Mouse (Mus musculus) frontal cortex, postnatal 25 days (tissue): Measurements from ENCODE around the gene Slc30a4.
A peak's percentile ranks its signal among the peaks of the same experiment; 100 is the strongest.

Source experiments
- DNase-seq, 2 experiments: peaks; one replicate each; pipeline ENCODE4 v3.0.0; 2022; ENCODE audit warnings: low spot score in 2 of 2

Gene Slc30a4

DNA sequence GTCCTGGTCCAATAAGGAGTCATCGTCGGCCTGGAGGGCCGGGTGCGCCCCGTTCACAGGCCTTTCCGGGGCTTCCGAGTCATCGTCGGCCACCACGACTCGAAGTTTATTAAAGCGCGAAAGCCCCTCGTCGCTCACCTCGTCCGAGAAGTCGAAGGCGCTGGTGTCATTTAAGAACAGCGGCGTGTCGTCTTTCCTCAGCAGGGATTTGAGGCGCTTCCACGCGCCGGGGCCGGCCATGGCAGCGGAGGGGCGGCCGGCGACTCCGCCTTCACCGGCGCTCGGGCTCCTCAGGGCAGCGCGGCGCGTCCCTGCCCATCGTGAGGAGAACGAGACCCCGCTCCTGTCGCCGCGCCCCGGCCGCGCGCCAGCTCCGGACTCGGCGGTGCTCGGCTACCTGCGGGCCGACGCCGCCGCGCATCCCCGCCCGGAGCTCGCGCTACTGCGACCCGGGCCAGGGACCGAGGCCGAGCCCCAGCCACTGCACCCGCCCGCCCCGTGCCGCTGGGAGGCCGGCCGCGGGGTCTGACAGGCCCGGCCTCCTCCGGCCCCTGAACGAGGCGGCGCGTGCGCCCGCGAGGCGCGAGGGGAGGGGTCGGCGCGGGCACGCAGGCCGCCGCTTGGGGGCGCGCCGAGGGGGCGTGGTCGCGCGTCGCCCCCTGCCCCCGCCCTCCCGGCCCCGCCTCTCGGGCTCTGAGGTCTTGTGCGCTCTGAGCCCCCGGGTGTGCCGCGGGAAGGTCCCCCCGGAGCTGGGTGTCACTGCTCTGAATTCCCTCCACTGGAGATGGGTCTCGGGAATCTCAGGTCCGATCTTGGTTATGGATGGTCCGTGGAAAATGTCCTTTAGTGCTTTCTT is at the start of gene Slc30a4:
Slc30a4 (minus strand) TSS at position 483 of the 856 bp plus-strand sequence.
- DNase-seq = peak; percentile 21 to 50

DNA sequence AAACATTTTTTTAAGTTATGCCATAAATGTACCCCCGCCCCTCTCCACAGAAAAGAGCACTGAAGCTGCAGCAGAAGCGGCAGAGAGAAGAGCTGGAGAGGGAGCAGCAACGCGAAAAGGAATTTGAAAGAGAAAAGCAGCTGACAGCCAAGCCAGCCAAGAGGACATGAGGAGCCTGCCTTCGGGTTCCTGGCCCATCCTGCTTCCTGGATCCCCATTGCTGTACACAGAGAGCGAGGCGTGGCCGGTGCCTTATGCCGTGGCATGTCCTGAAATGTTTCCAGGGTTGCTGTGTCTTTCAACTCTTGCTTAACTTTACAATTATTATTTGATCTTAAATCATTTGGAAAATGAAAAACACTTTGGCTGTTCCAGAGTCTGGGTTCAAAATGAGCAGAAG is 44.0 kb upstream of the Slc30a4 start:
- no peak for DNase-seq

DNA sequence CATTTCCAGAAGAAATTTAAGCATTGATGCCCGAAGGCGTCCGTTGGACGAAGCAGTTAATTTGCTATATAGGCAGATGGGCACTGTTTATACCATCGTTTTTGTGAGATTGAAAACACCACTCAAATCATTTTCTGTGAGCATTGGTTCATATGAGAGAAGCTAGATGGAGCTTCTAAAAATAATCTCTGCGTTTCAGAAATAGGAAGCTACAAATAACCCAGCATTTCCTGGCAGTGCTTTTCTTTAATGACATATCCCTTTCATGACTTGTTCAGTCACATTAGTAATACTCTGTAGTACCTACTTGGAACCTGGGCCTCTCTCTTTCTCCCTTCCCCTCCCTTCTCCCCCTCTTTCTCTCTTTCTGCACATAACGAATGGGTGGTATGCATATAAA is 36.6 kb upstream of the Slc30a4 start:
- DNase-seq = no peak

DNA sequence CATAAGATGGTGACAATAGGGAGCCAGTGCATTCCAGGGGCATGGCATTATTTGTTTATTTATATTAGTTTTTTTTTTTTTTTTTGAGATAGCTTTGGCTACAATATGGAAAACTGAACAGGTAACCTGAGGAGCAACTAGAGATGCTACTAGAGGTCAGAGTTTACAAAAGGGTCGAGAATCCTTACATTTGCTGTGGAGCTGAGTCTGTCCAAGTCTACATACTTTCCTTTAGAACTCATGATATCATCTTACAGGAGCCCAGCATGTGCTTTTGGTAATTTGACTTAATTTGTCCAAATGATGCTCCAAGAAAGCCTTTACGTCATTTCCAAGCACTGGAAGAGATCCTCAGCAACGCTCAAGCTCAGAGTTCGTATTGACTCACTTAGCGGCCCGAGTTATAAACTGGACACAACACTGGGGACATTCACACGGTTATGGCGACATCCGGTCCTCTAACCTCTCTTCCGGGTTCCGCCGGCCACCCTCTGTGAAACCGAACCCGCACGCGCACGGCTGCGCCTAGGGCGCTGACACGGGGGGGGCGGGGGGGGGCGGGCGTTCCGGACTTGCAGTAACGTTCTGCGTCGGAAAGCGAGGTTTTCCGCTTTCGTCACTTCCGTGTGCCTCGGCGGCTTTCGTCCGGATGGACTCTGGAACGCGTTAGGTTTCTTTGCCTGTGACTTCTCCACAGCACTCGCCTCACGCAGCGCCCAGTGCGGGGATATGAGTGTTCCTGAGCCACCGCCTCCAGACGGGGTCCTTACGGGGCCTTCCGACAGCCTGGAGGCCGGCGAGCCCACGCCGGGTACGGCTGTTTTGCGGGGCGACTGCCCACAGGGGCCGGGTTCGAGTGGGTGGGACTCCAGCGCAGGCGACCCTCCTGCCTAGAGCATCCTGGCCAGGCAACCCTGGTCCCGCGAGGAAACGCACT is 35.7 kb upstream of the Slc30a4 start, which contains the start of gene Bloc1s6:
Bloc1s6 (plus strand) TSS at position 610 of the 937 bp plus-strand sequence.
- DNase-seq = peak; percentile 82 to 87

DNA sequence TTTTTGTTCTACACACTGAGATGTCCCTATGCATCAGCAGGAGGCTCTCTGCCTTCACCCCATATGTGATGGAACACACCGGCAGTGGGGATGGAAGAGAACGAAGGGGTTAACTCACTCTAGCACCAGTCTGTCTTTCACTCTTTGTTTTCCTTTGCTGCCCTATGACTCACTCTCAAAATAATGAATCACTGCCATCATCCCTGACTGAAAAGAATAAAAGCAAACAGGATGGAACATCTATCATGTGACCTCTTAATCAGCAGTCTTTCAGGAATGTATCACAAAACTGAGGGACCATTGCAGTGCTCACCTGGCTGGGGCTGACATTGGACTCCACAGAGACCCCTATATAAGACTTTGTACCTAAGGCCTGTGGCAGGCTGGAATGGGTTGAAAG is 29.0 kb upstream of the Slc30a4 start:
- no peak for DNase-seq

DNA sequence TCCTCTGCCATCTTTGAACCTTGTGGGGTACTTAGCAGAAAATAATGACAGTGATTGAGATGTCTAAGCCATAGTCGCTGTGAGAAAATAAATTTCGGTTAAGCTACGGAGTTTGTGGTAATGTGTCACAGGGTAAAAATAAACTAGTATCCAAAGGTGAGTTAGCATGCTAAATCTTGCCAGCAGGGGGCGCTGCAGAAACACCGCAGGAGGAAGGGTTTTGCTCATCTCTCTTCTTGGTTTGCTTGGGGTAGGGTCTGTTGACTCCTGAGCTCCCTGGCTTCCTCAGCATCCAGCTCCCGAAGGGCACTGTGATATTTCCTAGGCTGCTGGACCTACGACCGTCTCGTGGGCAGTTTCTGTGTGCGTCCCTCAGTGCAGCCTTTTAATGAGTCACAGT is 23.1 kb upstream of the Slc30a4 start:
- no peak for DNase-seq

DNA sequence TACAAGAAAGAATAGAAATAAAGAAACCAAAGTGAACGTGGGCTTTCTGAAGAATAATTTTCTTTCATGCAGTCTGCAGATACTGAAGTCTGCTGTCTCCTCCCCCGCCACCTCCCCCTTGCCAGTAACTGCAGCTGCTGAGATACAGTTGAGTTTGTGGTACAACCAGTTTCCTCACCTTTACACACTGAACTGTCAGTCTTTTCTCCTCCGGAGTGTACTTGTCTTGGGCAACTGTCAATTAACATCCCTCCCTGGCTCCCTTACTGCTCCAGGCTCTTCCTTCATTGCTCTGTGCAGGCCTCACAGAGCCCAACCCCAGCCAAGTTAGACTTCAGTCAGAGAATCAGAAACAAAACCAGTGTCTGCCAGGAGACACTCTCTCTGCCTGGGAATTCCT is 18.1 kb upstream of the Slc30a4 start:
- no peak for DNase-seq

DNA sequence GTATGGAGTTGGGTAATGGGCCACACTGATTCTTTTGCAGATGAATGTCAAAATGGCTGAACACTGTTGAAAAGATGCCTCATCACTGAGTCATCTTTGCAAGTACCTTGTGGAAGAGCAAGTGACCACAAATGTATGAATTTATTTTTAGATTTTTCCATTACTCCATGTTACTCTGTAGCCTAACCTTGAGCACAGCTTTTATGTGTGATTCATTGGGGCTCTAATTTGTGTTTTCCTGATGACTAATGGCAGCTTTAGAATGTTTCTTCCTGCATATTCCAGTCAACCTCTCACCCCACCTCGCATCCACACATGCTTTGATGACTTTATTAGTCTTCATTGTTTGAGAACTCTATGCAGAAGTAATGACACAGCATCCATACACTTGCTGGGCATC is 16.8 kb upstream of the Slc30a4 start:
- no peak for DNase-seq

DNA sequence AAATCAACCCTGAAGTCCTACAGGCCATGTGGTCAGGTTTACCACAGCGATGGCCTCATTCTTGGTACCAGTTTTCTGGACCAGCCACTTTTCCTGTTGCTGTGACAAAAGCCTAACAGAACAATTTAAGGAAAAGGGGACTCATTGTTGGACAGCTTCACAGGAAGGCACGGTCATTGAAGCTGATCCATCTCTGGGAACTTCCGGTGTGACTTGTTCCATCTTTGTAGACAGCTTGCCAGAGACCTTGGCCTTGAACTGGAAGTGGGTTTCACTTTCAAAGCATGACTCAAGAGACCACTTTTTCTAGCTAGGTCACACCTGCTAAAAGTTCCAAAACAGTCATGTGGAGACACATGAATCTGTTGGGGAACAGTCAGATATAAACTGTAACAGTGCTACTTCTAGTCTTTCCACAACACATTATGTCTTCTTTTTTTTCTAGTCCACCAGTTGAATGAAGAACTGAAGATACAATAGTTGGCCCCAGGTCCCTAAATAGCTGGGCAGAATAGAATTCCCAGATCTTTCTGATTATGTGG is 13.9 kb upstream of the Slc30a4 start:
- no peak for DNase-seq

DNA sequence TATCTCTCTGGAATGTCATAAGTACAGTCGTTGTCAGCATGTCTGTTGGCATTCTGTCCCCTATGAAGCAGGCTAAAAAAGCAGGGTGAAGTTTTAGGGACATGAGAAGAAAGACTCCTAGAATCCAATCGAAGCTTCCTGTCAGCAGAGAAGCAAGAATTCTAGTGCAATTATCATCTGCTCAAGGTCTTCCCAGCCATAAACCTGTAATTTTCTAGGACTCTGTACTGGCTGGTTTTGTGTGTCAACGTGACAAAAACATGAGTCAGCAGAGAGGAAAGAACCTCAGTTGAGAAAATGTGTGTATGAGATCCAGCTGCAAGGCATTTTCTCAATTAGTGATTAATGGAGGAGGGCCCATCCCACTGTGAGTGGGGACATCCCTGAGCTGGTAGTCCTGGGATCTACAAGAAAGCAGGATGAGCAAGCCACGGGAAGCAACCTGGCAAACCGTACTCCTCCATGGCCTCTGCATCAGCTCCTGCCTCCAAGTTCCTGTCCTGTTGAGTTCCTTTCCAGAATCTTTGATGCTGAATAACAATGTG is 12.8 kb upstream of the Slc30a4 start:
- no peak for DNase-seq

DNA sequence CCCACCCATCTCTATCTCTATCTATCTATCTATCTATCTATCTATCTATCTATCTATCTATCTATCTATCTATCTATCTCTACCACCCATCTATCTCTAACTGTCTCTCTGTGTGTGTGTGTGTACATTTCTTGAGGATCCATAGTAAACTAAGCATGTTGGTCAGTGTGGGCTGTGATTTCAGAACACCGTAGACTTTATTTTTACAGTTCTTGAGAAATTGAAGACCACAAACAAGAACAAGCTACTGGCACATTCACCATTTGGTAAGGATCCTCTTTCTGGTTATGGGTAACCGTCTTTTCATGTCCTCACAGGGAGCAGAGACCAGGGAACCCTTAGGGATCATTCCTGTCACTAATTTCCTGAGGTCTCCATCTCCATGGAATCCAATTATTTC is 10.4 kb upstream of the Slc30a4 start:
- no peak for DNase-seq

DNA sequence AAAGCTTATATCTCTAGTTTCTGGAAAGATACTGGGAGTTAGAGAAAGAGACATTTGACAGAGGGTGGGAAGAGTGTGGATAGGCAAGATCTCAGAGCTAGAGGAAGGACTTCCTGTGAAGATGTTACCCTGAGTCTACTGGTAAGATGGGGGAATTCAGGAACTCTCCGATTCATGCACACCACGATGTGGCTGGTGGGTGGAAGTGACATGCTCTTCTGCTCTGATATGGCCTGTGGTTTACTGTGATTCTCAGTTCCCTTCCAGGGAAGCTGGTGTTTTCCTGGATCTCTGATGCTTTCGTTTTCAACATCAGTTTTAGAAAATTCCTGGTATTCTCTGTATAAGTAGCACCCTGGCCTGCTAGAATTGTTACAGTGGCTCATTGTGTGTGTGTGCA is 9.4 kb upstream of the Slc30a4 start:
- no peak for DNase-seq

DNA sequence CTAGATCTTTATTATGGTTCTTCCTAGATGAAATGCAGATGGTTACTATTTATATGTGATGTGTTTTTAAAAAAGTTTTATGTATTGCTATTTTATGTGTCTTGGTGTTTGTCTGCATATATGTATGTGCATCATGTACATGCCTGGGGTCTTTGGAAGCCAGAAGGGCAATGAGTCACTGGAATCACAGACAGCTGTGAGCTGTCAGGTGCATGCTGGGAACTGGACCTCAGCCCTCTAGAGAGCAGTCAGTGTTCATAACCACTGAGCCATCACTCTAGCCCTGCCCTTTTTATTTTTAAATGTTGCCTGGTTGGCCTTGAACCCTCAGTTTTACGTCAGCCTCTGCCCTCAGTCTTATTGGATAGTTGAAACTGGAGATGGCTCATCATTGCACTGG is 6.7 kb upstream of the Slc30a4 start:
- no peak for DNase-seq

DNA sequence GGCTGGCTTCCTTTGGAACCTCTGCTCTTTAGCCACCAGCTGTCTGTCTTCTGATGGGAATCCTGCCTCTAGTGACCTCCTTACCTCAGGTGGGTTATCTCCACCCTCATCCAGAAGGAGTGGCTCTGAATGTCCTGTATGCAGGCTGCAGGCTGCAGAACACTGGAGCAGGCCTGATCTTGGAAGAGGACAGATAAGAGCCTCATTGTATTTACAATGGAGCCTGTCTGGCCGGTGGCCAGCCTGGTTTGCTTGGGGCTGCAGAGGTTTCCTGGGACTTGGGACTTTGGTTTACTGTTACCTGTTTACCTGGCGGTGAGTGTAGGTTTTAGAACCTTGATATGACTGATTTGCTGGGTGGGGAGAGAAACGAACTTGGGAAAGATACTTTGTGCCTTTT is 5.6 kb upstream of the Slc30a4 start:
- no peak for DNase-seq

DNA sequence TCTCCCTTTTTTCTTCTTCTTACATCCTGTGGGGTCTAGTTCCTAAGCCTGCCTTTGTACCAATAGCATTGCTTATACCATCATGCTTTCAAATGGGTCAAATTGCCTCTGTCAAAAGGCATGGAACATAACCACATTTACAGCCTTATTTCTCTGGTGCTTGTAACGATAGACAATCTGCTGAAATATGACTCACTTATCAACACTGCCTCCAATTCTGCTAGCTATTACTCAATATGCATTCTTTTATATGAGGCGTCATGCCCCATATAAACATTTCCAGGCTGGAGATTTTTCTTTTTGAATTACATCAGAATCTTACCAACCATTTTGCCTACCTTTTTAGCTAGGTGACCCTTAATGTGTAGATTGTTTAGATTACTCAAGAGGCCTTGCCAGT is 2.1 kb upstream of the Slc30a4 start:
- no peak for DNase-seq

DNA sequence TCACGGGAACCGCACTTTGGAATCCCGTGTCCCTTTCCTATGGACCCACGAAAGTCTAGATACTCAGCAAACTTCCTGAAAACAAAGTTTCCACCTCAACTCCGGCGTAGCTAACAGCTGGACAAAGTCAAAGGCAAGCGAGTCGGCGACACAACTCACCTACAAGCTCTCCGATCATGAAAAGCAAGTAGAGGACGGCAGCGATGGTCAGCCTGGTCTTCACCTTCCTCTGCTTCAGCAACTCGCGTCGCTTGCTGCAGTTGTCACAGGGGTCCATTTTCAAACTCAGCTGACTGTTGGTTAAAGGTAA is 637 bp downstream of the Slc30a4 start:
- peak in 1 of 2 experiments; percentile 15 for DNase-seq

DNA sequence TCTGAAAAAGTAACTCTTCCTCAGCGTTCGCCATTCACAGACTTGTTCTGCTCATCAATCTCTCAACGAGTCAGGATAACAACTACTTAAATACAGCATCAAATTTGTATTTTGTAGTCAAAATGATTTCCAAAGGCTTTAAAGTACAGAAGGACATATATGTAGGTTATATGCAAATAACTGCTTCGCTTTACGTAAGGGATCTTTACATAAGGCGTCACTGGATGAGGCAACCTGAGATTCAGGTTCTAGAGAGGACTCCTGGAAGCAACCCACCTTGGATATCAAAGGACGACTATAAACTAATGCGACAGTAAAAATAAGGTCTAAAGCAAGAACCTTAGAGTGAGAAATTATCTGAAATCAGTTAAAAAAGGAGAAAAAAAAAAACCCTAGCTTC is 1.5 kb downstream of the Slc30a4 start:
- DNase-seq = no peak

DNA sequence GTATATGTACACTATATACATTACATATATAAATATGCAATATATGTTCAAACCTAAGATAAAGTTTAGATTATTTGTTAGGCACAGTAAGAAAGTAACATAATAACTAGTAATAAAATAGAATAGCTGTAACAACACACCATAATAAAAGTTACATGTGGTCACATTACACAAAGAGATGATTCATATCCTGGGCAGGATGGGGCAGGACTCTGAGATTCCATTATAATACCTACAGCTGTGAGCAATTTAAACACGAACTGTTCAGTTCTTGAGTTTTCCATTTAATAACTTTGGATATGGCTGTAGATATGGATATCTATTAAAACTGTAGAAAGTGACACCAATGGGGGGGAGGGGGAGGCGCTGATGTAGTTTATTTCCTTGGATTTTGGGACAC is 4.9 kb downstream of the Slc30a4 start:
- no peak for DNase-seq

DNA sequence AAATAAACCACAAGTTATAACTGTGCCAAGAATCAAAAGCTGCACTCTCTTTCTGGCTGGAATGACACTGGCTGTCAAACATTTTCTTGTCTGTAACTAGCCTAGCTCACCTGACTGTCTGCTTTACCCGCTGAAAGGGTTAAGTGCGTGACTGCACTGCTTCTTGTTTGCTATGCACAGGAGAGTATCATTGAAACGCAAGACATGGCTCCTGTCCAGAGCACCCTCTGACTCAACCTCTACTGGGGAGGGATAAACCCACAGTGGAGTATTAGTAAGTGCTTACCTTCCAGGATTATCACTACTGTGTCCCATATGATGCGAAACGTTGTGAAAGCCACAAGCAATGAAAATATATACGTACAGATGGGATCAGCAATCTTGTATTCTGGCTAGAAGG is 15.8 kb downstream of the Slc30a4 start:
- DNase-seq = no peak

DNA sequence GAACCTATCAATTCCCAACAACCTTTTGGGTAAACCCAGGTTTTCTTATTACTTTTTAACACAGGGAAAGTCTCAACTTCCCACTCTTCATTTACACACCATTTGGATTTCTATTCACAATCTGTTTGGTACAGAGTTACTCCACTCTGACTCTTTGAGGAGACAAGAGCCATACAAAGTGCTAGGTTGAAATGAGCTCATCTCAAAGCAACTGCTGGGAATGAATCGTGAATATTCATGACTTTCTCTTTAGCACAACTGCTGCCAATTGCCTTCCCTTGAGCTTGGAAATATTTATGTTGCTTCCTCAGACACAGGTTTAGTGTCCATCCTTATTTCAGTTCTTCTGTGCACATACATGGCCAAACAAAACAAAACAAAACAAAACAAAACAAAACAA is 18.8 kb downstream of the Slc30a4 start:
- no peak for DNase-seq

DNA sequence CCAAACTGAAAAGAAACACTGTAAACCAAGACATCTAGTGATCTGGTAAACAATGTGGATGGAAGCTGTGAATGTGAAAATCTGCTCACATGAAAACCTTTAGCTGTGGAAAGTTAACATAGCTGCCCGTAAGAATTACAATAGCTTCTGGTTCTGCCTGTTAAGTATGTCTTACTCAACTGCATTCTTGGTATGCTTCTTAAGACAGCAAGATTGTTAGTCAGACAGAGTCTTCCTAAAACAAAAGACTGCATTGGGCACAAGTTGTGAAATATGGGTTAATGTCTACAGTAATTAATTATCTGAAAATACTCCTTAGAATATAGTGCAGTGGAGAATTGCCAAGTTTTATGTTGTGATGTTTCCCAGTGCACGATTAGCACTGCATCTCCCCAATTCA is 19.9 kb downstream of the Slc30a4 start:
- DNase-seq = no peak

DNA sequence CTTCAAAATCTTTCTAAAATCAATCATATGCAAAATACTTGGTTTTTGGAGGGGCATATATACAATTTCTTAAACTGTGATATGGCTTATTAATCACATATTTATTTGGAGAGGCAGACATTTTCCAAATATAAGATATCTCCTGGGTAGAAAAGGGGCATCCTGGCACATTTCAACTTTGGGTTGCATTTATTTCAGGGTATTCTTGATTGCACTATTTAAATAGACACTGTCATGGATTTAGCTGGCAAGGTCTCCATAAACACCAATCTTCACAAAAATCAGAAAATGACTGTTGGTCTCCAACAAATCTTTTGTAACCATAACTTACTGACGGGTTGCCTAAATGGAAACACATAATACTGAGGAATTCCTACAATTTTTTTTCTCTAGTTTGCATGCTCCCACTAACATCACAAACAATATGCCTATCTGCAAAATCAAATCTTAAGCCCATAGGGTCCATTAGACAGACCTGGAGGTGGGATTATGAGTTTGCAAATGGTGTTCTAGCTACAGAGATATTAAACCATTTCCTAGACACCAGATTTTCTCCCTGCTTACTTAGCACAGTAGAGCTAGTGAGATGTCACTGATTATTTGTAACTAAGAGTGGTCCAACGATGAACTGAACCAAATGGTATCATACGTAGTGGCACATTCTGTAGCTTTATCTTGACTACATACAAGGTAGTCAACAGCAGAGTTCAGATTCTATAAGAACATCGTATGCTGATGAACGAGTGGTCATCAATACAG is 20.9 kb downstream of the Slc30a4 start:
- DNase-seq = no peak
